Mouse (Mus musculus) midbrain, embryonic 13.5 days (tissue): ENCODE measurements around the gene Washc4. TPM values are rescaled to one million over a fixed set of nuclear protein-coding genes. Genes with fewer than 3 reads are reported as not detected.

Experiments
- ATAC-seq: fragments of 200-750 bp; cut with Nextera tagmentation; 2 replicates; pipeline ENCODE4 v1.8.0; 2017; ENCODE audit warnings: mild to moderate bottlenecking, moderate TSS enrichment, moderate library complexity
- H3K27ac ChIP-seq: fragments of 300-500 bp; sonication (generic); 2 replicates; pipeline ENCODE4 v1.5.1; 2015; ENCODE audit warnings: inconsistent platforms, mild to moderate bottlenecking, moderate library complexity
- H3K27me3 ChIP-seq: fragments of 300-500 bp; sonication (generic); 2 replicates; pipeline ENCODE4 v1.6.1; 2015; ENCODE audit warnings: mild to moderate bottlenecking, inconsistent platforms
- H3K36me3 ChIP-seq: fragments of 300-500 bp; sonication (generic); 2 replicates; pipeline ENCODE4 v1.6.1; 2015; ENCODE audit warnings: mild to moderate bottlenecking, inconsistent platforms
- H3K4me1 ChIP-seq: fragments of 300-500 bp; sonication (generic); replicated peaks from 2 replicates; pipeline ENCODE4 v1.6.1; 2015; ENCODE audit warnings: inconsistent platforms
- H3K4me2 ChIP-seq: fragments of 300-500 bp; sonication (generic); replicated peaks from 2 replicates; pipeline ENCODE4 v1.6.1; 2015; ENCODE audit warnings: moderate library complexity, mild to moderate bottlenecking, inconsistent platforms
- H3K4me3 ChIP-seq: fragments of 300-500 bp; sonication (generic); replicated peaks from 2 replicates; pipeline ENCODE4 v1.5.1; 2015; ENCODE audit warnings: mild to moderate bottlenecking, inconsistent platforms
- H3K9ac ChIP-seq: fragments of 300-500 bp; sonication (generic); replicated peaks from 2 replicates; pipeline ENCODE4 v1.6.1; 2015; ENCODE audit warnings: mild to moderate bottlenecking, inconsistent platforms
- H3K9me3 ChIP-seq: fragments of 300-500 bp; sonication (generic); 2 replicates; pipeline ENCODE4 v1.6.1; 2016; ENCODE audit warnings: mild to moderate bottlenecking, inconsistent platforms
- WGBS: fragments of 180-500 bp; shearing (Covaris S2); methylation state at CpG from one replicate; pipeline ENCODE4 v1.1.7; 2015; 5-methylcytosine and 5-hydroxymethylcytosine counted together
- polyA plus RNA-seq: library from polyadenylated mRNA; unstranded; fragments of >200 nt; fragmentation: Nextera tagmentation; extraction: Ambion mirVana; gene quantifications from 2 replicates; pipeline ENCODE4 v1.2.1, GENCODE M21; 2015

Washc4 gene
- polyA plus RNA-seq, 1 experiment from 2014 or later, result 33.3 TPM

DNA sequence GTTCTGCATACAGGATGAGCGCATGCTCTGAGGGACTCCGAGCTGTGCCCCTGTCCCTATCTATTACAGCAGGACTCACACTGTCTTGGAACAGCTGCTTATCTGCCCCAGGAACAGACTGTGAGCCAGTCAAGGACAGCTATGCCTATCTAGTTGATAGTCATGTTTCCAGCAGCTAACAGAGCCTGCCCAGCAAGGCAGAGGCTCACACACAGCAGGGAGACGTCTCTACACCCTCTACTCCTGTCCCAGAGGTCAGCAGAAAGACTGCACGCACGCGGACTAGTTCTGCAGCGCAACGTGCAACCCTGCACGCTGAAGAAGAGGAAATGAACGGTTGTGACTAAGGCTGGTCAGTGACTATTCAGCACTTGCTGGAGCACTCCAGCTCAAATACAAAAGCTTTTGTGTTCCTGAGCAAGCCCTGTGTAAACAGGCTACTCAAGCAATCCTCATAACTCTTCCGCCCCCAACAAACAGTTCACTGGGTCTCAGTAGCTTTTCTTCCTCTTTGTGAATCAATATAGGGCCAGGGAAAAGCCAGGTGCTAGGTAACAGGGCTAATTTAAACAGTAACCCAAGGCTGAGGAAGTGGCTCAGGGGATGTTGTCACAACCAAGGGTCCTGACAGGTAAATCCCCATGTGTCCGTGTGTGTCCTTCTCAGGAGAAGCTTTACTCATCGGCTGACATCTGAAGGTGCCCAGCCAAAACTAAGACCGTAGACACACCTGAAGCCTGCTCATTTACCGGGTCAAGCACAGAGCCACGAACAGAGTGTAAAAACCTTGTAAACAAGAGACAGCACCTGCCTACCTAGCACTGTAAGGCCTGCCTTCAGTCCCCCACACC lies 101.5 kb downstream of the Washc4 start:
- Histone ChIP-seq H3K4me1 (peaks cover 41% of the 10 kb centered on the region), H3K9me3 (no peaks in the 10 kb centered on the region), H3K27me3 (no peaks in the 10 kb centered on the region), H3K36me3 (no peaks in the 10 kb centered on the region), H3K4me2 (peak overlapping the region; percentile 17; the same call in 1 of the 2 replicates), H3K9ac (peak overlapping the region; percentile 16), H3K4me3 (no peak overlapping the region), H3K27ac (peak overlapping the region; percentile 30; the same call in 1 of the 2 replicates)
- 58% methylated on average over 16 of the region's 16 CpGs for WGBS
- ATAC-seq, result no peak

DNA sequence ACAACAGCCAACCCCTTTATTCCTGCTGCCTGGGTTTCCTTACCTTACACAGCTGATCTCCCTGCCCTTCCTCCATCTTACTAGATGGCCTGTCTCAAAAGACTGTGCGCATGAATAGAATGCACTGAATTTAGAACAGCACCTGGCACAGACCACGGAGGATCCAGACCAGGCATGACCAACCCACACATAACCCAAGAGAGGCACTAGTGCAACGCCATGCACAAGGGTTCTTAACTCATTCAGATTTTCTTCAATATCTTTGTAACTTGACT lies 102.1 kb downstream of the Washc4 start:
- no peak for ATAC-seq
- H3K9ac ChIP-seq, result no peak overlapping the region

More for the DNA sequence above, 102.1 kb downstream of the Washc4 start:
- Histone ChIP-seq H3K36me3 (no peaks in the 10 kb centered on the region), H3K4me1 (peaks cover 40% of the 10 kb centered on the region), H3K4me2 (no peak overlapping the region), H3K4me3 (no peak overlapping the region), H3K27ac (no peak overlapping the region; the same call in 1 of the 2 replicates), H3K9me3 (no peaks in the 10 kb centered on the region), H3K27me3 (no peaks in the 10 kb centered on the region)
- 89% methylated on average over 3 of the region's 3 CpGs for WGBS

Other genes starting within 250 kb of the Washc4 start
- gene Slc41a2, start 205.9 kb upstream of the Washc4 start, polyA plus RNA-seq, result 3.4 TPM in 2 replicates
- gene D10Wsu102e, start 183.5 kb upstream of the Washc4 start, polyA plus RNA-seq, result 0.94 and 0.95 TPM in 2 replicates
- gene Aldh1l2, start 9.6 kb upstream of the Washc4 start, polyA plus RNA-seq, result 15.3 and 15.9 TPM in 2 replicates
- 44.7 and 49.8 TPM in 2 replicates for gene Appl2, start 105.0 kb downstream of the Washc4 start, polyA plus RNA-seq
- gene 1500009L16Rik, start 179.1 kb downstream of the Washc4 start, polyA plus RNA-seq, result 50.8 and 54.5 TPM in 2 replicates